Mouse (Mus musculus) neutrophil, adult 5-6 weeks (primary cell): ENCODE data around the gene Zfpl1. TPM values are rescaled to one million over a fixed set of nuclear protein-coding genes. Genes with fewer than 3 reads are reported as not detected.

Experiments
- ATAC-seq: fragments of 151-379, 151-347 bp; 2 replicates; pipeline ENCODE4 v1.8.0; 2017; ENCODE audit warnings: mild to moderate bottlenecking, moderate TSS enrichment; ENCODE audit not compliant: insufficient number of reproducible peaks, poor library complexity, low FRiP score, severe bottlenecking; ENCODE audit errors: extremely low read depth
- total RNA-seq: library from RNA; stranded (forward); fragments of 200-1000 nt; gene quantifications from 2 replicates; pipeline ENCODE4 v1.2.3, GENCODE M21; 2017

The Zfpl1 gene
- total RNA-seq, 1 experiment from 2014 or later, result 52.8 TPM

DNA sequence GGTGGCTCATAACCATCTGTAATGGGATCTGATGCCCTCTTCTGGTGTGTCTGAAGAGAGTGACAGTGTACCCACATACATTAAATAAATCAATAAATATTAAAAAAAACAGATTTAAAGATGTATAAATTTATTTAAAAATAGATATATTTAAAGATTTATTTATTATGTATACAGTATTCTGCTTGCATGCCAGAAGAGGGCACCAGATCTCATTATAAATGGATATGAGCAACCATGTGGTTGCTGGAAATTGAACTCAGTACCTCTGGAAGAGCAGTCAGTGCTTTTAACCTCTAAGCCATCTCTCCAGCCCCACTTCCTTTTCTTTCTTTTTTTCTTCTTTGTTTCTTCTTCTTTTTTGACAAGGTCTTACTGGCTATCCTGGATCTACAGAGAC, 44.8 kb downstream of the Zfpl1 start:
- ATAC-seq, result no peak

DNA sequence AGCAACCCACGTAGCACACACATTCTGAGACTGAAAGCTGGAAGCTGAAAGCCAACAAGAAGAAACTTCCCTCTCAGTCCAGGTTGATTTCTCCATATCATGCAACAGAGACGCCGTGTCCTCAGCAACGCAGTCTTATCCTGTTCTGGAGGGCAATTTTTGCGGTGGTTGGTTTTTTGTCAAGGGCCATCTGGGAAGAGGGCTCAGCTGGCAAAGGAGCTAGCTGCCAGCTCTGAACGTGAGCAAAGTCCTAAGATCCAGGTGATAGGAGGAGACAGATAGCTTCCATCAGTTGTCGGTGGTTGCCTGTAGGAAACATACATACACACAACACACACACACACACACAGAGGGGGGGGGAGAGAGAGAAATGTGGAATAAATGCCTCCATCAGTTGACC, 46.4 kb downstream of the Zfpl1 start:
- no peak for ATAC-seq

DNA sequence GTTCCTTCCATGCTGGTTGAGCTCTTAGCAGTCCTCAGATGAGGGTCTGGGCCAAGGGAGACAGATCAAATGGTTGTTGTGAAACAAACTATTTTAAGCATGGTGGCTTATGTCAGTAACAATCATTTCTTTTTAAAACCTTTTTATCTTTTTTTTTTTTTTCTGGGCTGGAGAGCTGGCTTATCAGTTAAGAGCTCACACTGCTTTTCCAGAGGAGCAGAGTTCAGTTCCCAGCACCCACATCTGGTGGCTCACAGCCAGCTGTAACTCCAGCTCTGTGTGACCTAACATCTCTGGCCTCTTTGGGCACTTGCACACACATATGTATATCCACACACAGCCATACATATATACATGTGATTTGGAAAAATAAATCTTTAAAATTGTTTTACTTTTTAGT, 47.1 kb downstream of the Zfpl1 start:
- no peak for ATAC-seq

DNA sequence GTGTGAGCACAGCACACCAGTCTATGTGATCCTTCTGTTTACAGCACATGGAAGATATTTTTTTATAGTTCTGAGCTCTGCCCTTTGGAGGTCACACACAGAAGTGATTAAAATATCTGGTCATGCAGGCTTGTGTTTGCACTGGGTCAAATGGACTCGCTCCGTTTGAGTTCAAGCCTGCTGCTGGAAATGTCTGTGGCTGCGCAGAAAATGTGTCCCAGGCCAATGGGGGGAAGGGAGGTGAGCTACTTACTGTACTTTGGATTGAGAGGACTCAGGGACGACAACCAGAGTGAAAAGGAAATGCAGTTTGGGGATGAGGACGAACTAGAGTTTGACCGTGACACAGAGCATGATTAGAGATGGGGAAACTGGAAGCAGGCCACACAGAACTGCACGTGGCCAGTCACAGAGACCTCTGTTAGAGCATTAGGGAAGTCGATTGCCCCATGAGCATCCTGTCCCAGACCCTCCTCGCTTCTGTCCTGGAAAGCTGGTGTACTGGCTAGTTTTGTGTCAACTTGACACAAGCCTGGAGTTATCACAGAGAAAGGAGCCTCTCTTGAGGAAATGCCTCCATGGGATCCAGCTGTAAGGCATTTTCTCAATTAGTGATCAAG, 48.7 kb downstream of the Zfpl1 start:
- ATAC-seq, result no peak

Other genes starting within 250 kb of the Zfpl1 start
- 32.9 and 38.6 TPM in 2 replicates for gene Frmd8, start 209.7 kb downstream of the Zfpl1 start, total RNA-seq
- 56.6 and 64.7 TPM in 2 replicates for gene Slc25a45, start 207.1 kb downstream of the Zfpl1 start, total RNA-seq
- 1.4 and 1.5 TPM in 2 replicates for gene Tigd3, start 190.8 kb downstream of the Zfpl1 start, total RNA-seq
- gene Dpf2, start 171.9 kb downstream of the Zfpl1 start, total RNA-seq, result 80.0 and 104 TPM in 2 replicates
- 3.8 and 4.8 TPM in 2 replicates for gene Cdc42ep2, start 160.1 kb downstream of the Zfpl1 start, total RNA-seq
- 32.8 and 36.8 TPM in 2 replicates for gene Pola2, start 120.8 kb downstream of the Zfpl1 start, total RNA-seq
- gene Slc22a20, start 98.8 kb downstream of the Zfpl1 start, total RNA-seq, result 0.47 and 1.1 TPM in 2 replicates
- gene Capn1, start 69.1 kb downstream of the Zfpl1 start, total RNA-seq, result 142 and 147 TPM in 2 replicates
- 42.1 and 45.3 TPM in 2 replicates for gene Syvn1, start 38.4 kb downstream of the Zfpl1 start, total RNA-seq
- 28.7 and 29.2 TPM in 2 replicates for gene Mrpl49, start 27.2 kb downstream of the Zfpl1 start, total RNA-seq
- gene Fau, start 27.1 kb downstream of the Zfpl1 start, total RNA-seq, result 2,994 and 3,021 TPM in 2 replicates
- 18.4 and 20.3 TPM in 2 replicates for gene Znhit2, start 23.8 kb downstream of the Zfpl1 start, total RNA-seq
- 5.6 and 8.1 TPM in 2 replicates for gene Tm7sf2, start 16.6 kb downstream of the Zfpl1 start, total RNA-seq
- 67.0 and 73.7 TPM in 2 replicates for gene Vps51, start 7.7 kb downstream of the Zfpl1 start, total RNA-seq
- gene Tmem262, start 4.9 kb downstream of the Zfpl1 start, total RNA-seq, result 1.5 TPM in 1 of 2 replicates, not detected in the other
- gene Gm28374, start 2.7 kb downstream of the Zfpl1 start, total RNA-seq, result 0.74 TPM in 1 of 2 replicates, not detected in the other
- gene Cdca5, start within 50 bp of the Zfpl1 start, total RNA-seq, result 0.35 TPM in 1 of 2 replicates, not detected in the other
- not detected in 2 replicates for gene AC131692.1, start 9.5 kb upstream of the Zfpl1 start, total RNA-seq
- gene Naaladl1, start 20.8 kb upstream of the Zfpl1 start, total RNA-seq, result not detected in 2 replicates
- gene Sac3d1, start 33.7 kb upstream of the Zfpl1 start, total RNA-seq, result 2.2 and 3.1 TPM in 2 replicates
- 9.1 and 9.8 TPM in 2 replicates for gene Snx15, start 43.3 kb upstream of the Zfpl1 start, total RNA-seq
- 1.2 TPM in 1 of 2 replicates, not detected in the other for gene Batf2, start 56.0 kb upstream of the Zfpl1 start, total RNA-seq
- gene Arl2, start 56.6 kb upstream of the Zfpl1 start, total RNA-seq, result 14.0 and 15.2 TPM in 2 replicates
- gene Majin, start 99.4 kb upstream of the Zfpl1 start, total RNA-seq, result not detected in 2 replicates
- gene Gpha2, start 141.4 kb upstream of the Zfpl1 start, total RNA-seq, result not detected in 2 replicates
- gene Ppp2r5b, start 150.9 kb upstream of the Zfpl1 start, total RNA-seq, result 21.8 and 22.1 TPM in 2 replicates
- 43.0 and 49.3 TPM in 2 replicates for gene Atg2a, start 156.7 kb upstream of the Zfpl1 start, total RNA-seq
- gene Ehd1, start 191.8 kb upstream of the Zfpl1 start, total RNA-seq, result 126 and 148 TPM in 2 replicates
- gene Cdc42bpg, start 221.5 kb upstream of the Zfpl1 start, total RNA-seq, result 4.4 and 10.9 TPM in 2 replicates